Mouse (Mus musculus): ENCODE data around the gene Ambra1.

Gene Ambra1

GRCm38 (mm10) chr2:91871225-91871624, 141.3 kb downstream of the Ambra1 start:
- DNase-seq (ENCODE audit: low spot score in 2 of 2) = no peak

GRCm38 (mm10) chr2:91872658-91873057, 142.7 kb downstream of the Ambra1 start:
- no peak for DNase-seq (ENCODE audit: low spot score in 2 of 2)

- peak in 1 of 2 experiments; percentile 7 for DNase-seq (ENCODE audit: low spot score in 2 of 2)
Measured at GRCm38 (mm10) chr2:91876000-91876805, 146.3 kb downstream of the Ambra1 start.

GRCm38 (mm10) chr2:91876806-91877140, 146.8 kb downstream of the Ambra1 start:
- DNase-seq (ENCODE audit: low spot score in 2 of 2) = no peak

- DNase-seq (ENCODE audit: low spot score in 2 of 2) = no peak
Measured at GRCm38 (mm10) chr2:91878387-91879180, 148.7 kb downstream of the Ambra1 start.

GRCm38 (mm10) chr2:91883961-91884360, 154.0 kb downstream of the Ambra1 start:
- no peak for DNase-seq (ENCODE audit: low spot score in 2 of 2)

GRCm38 (mm10) chr2:91884616-91885015, 154.7 kb downstream of the Ambra1 start:
- no peak for DNase-seq (ENCODE audit: low spot score in 2 of 2)

- DNase-seq (ENCODE audit: low spot score in 2 of 2) = no peak
Measured at GRCm38 (mm10) chr2:91894716-91895115, 164.8 kb downstream of the Ambra1 start.

- DNase-seq (ENCODE audit: low spot score in 2 of 2) = no peak
Measured at GRCm38 (mm10) chr2:91895401-91895800, 165.5 kb downstream of the Ambra1 start.

- DNase-seq (ENCODE audit: low spot score in 2 of 2) = no peak
Measured at GRCm38 (mm10) chr2:91897968-91898367, 168.0 kb downstream of the Ambra1 start.

GRCm38 (mm10) chr2:91899141-91899540, 169.2 kb downstream of the Ambra1 start:
- no peak for DNase-seq (ENCODE audit: low spot score in 2 of 2)

- no peak for DNase-seq (ENCODE audit: low spot score in 2 of 2)
Measured at GRCm38 (mm10) chr2:91900431-91900830, 170.5 kb downstream of the Ambra1 start.

GRCm38 (mm10) chr2:91902336-91902735, 172.4 kb downstream of the Ambra1 start:
- DNase-seq (ENCODE audit: low spot score in 2 of 2) = no peak

- DNase-seq (ENCODE audit: low spot score in 2 of 2) = no peak
Measured at GRCm38 (mm10) chr2:91903171-91903925, 173.4 kb downstream of the Ambra1 start.

- DNase-seq (ENCODE audit: low spot score in 2 of 2) = no peak
Measured at GRCm38 (mm10) chr2:91904618-91905307, 174.8 kb downstream of the Ambra1 start.

GRCm38 (mm10) chr2:91906141-91906540, 176.2 kb downstream of the Ambra1 start:
- no peak for DNase-seq (ENCODE audit: low spot score in 2 of 2)

- no peak for DNase-seq (ENCODE audit: low spot score in 2 of 2)
Measured at GRCm38 (mm10) chr2:91912616-91913015, 182.7 kb downstream of the Ambra1 start.

GRCm38 (mm10) chr2:91913328-91914110, 183.6 kb downstream of the Ambra1 start:
- DNase-seq (ENCODE audit: low spot score in 2 of 2) = no peak

- DNase-seq (ENCODE audit: low spot score in 2 of 2) = no peak
Measured at GRCm38 (mm10) chr2:91916346-91916977, 186.5 kb downstream of the Ambra1 start.

- DNase-seq (ENCODE audit: low spot score in 2 of 2) = no peak
Measured at GRCm38 (mm10) chr2:91917096-91917495, 187.2 kb downstream of the Ambra1 start.

Data from spleen, postnatal 36 days (tissue).